Mouse (Mus musculus) heart, postnatal 4 days (tissue): Measurements from ENCODE around the gene Vezf1. TPM values are rescaled to one million over a fixed set of nuclear protein-coding genes. Genes with fewer than 3 reads are reported as not detected.

Experiments used
- DNase-seq: peaks from one replicate; pipeline ENCODE4 v3.0.0; 2021
- total RNA-seq, 2 experiments: library from RNA; stranded (reverse); gene quantifications; 2 replicates each; pipeline ENCODE4 v1.2.3; 2021

Vezf1 gene
- total RNA-seq, 2 experiments from 2014 or later: 36.7 to 41.3 TPM

DNA sequence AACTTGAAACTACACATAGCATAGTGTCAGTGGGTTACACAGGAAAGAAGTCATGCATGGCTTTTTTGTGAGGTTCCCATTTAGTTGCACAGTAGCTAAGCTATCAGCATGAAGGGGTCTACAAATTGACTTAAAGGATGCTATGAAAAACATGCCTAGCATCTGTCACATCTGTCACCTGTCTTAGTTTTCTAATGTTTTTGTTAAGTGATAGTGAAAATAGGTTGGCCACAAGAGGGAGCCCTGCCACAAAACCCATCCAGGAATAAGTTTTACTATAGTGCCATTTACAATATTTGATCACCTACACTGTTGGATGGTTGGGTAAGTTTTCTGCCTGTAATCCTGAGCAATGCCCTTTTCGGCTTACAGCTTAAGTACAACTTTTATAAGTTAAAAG lies 13.5 kb upstream of the Vezf1 start:
- DNase-seq: peak; percentile 62

DNA sequence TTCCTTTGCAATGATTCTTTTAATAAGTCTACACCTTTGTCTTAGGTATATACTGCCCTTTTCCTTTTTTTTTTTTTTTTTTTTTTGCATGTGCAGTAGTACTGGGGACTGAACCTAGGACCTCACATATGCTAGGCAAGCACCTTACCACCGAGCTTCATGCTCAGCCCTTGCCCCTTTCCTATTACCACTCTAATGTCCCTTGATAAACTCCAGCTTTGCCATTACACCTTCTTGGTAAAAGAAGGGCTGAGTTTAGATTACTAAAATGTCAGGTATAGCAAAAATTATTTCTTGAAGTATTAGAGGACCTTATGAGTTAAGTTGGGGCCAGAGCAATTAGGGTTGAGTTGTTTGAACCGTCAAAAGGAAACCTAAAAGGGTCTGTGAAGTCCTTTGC lies 12.3 kb upstream of the Vezf1 start:
- no peak for DNase-seq

DNA sequence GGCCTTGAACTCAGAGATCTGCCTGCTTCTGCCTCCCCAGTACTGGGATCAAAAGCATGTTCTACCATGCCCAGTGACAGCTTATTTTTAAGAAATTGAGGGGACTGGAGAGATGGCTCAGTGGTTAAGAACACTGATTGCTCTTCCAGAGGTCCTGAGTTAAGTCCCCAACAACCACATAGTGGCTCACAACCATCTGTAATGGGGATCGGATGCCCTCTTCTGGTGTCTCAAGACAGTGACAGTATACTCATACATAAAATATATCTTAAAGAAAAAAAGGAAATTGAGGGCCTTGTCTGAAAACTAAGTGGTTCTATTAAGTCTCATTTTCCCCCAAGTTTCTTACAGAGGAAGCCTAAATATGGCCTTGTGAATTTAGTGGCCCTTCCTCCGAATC lies 10.3 kb upstream of the Vezf1 start:
- DNase-seq: no peak

- DNase-seq: peak; percentile 57
Observed at GRCm38 (mm10) chr11:88059141-88059540, 8.9 kb upstream of the Vezf1 start.

DNA sequence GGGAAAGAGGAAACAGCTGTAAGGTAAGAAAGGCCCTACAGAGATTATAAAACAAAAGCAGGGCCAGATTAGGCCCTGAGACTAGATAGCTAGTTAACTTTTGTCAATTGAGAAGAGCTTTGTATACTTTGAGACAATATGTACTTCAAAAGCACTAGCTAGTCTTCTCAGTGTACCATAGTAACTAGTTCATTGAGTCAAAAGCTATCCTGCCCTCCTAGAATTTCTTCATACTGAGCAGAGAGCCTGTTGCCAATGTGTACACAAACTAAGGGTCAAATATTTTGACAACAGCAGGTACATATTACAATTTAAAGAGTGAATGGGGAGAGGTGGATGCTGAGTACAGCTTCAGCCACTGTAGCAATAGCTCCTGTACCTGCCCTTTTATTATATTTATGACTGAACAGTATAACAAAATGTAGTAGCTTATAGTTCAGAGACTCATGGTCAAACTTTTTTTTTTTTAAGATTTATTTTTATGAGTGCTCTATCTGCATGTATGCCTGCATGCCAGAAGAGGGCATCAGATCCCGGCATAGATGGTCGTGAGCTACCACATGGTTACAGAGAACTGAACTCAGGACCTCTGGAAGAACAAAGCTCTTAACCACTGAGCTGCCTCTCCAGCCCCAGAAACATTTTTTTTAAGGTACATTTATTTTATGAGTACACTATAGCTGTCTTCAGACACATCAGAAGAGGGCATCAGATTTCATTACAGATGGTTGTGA lies 6.0 kb upstream of the Vezf1 start:
- no peak for DNase-seq

GRCm38 (mm10) chr11:88065732-88066131 lies 2.3 kb upstream of the Vezf1 start:
- DNase-seq: no peak

- DNase-seq: no peak
Observed at GRCm38 (mm10) chr11:88067191-88067585, 891 bp upstream of the Vezf1 start.

DNA sequence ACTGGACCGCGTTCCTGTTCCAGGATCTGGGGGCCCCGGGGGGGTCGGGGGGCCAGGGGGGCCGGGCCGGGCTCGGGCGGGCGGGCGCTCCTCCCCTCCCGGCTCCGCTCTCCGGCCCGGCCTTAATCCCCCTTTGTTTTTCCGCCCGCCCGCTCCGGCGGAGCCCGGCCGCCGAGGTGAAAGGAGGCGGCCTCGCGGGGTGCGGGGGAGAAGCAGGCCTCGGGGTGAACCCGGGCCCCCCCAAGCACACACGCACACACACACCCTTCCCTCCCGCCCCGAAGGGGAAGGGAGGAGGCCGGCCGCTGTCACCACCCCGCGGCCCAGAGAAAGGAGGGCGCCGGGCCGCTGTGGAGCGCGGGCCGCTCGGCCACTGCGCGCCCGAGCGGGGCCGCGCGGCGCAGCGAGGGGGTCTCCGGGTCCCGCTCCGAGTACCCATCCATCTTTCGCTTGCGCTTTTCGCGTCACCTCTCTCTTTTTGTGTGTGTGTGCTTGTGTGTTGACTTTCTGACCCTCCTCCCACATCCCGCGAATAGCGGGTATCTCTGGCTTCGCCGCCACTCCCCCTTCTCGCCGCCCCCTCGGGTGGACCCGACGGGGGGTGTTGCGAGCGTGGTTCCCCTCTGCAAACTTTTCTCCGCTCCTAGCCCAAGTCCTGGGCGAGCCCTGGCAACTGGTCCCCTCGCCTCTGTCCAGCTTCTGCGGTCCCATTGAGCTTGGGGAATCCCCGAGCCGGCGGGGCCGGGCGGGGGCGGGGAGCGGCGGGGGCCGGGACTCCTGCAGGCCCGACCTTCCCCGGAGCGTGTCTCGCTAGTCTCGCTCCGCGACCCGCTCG lies 549 bp downstream of the Vezf1 start:
- DNase-seq: peak; percentile 79

- no peak for DNase-seq
Observed at GRCm38 (mm10) chr11:88069246-88069570, 1.1 kb downstream of the Vezf1 start.

- DNase-seq: no peak
Observed at GRCm38 (mm10) chr11:88070392-88070791, 2.3 kb downstream of the Vezf1 start.

DNA sequence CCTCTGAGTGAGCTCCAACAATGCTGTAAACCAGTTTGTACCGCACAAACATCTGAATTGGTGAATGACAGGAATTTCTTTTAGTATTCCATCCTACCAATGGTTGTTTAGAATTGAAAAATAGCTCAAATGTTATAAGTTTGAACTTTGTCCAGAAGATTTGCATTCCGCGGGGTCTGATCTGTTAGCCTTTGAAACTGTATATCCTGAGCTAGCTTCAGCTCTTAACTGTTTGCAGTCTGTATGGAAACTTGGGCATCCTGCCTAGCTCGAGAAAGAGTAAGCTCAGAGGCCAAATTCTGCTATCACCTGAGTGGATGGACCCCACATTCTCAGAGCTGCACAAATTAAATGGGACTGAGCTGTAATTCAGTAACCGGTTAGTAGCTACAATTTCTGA lies 3.0 kb downstream of the Vezf1 start:
- DNase-seq: peak; percentile 7

GRCm38 (mm10) chr11:88073343-88073875 lies 5.3 kb downstream of the Vezf1 start:
- DNase-seq: peak; percentile 4

- DNase-seq: no peak
Observed at GRCm38 (mm10) chr11:88075701-88076100, 7.6 kb downstream of the Vezf1 start.

- DNase-seq: no peak
Observed at GRCm38 (mm10) chr11:88076394-88076793, 8.3 kb downstream of the Vezf1 start.

GRCm38 (mm10) chr11:88083699-88084098 lies 15.6 kb downstream of the Vezf1 start:
- DNase-seq: no peak

DNA sequence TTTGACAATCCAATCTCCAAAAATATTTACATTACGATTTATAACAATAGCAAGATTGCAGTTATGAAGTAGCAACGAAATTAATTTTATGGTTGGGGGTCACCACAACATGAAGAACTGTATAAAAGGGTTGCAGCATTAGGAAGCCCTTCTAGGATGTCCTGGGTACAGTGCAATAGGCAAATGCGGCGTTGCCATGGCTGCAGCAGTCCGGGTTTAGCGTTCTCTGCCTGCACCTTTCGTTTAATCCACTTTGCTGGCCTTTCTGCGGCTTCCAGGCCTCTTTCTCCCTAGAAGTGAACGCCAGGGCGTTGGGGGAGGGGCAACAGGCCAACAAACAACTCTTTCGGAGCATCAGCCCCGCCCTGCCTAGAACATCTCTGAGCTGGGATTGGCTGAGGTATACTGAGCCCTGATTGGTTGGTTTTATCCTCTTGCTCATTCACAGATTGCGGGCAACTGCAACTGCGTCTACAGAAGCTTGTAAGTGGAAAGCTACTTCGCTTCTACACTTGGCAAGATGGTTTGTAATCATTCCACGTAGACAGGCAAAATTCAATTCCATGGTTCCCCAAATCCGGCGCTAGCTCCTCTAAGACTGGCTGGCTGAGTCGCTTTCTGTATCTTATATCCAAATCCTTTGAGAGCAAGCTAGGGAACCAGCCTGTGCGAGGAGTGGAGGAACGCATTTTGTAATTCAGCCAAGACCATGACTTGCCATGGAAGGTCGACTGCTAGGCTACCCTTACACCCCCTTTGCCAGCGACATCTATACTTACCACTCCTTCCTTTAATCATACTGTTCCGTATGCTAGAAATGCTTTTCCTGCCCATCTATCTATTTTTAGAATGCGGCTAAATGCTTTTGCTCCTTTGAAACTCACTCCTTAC lies 18.9 kb downstream of the Vezf1 start:
- peak; percentile 93 for DNase-seq

- no peak for DNase-seq
Observed at GRCm38 (mm10) chr11:88089150-88089549, 21.1 kb downstream of the Vezf1 start.

DNA sequence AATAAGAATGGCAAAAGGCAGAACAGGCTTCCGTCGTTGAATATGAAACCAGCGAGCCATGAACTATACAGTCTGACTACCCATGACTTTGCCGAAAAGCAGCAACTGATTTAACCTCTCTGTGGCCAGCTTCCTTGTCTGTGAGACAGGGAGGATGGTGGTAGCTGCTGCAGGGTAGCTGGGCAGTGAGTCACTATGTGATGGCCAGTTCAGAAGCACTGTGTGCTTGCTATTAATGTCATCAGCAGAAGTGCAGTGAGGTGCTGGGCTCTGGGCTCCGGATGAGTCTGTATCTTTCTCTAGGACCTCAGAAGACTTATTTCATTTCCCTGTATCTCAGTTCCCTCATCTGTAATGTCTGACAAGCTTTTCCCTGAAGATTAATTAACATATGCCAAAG lies 22.2 kb downstream of the Vezf1 start:
- DNase-seq: no peak

- DNase-seq: no peak
Observed at GRCm38 (mm10) chr11:88091949-88092348, 23.9 kb downstream of the Vezf1 start.

DNA sequence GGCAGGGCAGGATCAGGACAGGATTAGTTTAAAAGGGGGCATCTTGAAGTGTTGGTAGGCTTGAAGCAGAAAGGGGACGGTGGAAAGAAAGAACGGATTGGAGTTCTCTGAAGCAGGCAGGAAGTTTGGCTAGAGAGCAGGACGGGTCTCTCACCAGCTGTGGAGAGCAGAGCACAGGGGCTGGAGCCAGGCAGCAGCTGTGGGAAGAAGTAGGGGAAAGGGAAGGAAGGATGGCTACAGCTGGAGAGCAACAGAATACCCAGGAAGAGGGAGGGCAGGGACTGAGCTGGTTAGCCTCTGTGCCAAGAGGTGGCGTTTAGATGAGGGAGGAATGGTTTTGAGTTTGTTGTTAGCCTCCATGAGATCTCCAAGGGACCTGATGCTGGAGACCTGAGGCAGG lies 29.1 kb downstream of the Vezf1 start:
- peak; percentile 62 for DNase-seq

GRCm38 (mm10) chr11:88098021-88098729 lies 30.1 kb downstream of the Vezf1 start, which contains the start of gene Cuedc1:
Cuedc1 (plus strand) TSS chr11:88098058.
- DNase-seq: no peak
